Mouse (Mus musculus) thymus, postnatal 25 days (tissue): ENCODE results near the gene Klhdc4.

ENCODE experiments used
- DNase-seq: peaks from one replicate; pipeline ENCODE4 v3.0.0; 2022

Klhdc4 gene

GRCm38 (mm10) chr8:121806126-121806525, 23.2 kb downstream of the Klhdc4 start:
- DNase-seq: no peak

GRCm38 (mm10) chr8:121804829-121805228, 24.5 kb downstream of the Klhdc4 start:
- no peak for DNase-seq

GRCm38 (mm10) chr8:121798401-121798800, 31.0 kb downstream of the Klhdc4 start:
- DNase-seq: no peak

GRCm38 (mm10) chr8:121796406-121796805, 33.0 kb downstream of the Klhdc4 start:
- no peak for DNase-seq

- no peak for DNase-seq
Measured at GRCm38 (mm10) chr8:121795461-121795860, 33.9 kb downstream of the Klhdc4 start.

GRCm38 (mm10) chr8:121794151-121794550, 35.2 kb downstream of the Klhdc4 start:
- no peak for DNase-seq

- DNase-seq: no peak
Measured at GRCm38 (mm10) chr8:121792627-121793026, 36.7 kb downstream of the Klhdc4 start.

- no peak for DNase-seq
Measured at GRCm38 (mm10) chr8:121792159-121792558, 37.2 kb downstream of the Klhdc4 start.

GRCm38 (mm10) chr8:121788786-121789185, 40.6 kb downstream of the Klhdc4 start:
- DNase-seq: no peak

- DNase-seq: no peak
Measured at GRCm38 (mm10) chr8:121786542-121786941, 42.8 kb downstream of the Klhdc4 start.

GRCm38 (mm10) chr8:121782493-121782892, 46.9 kb downstream of the Klhdc4 start:
- no peak for DNase-seq

- no peak for DNase-seq
Measured at GRCm38 (mm10) chr8:121773876-121774275, 55.5 kb downstream of the Klhdc4 start.

- no peak for DNase-seq
Measured at GRCm38 (mm10) chr8:121770845-121771752, 58.3 kb downstream of the Klhdc4 start.

GRCm38 (mm10) chr8:121769621-121770020, 59.7 kb downstream of the Klhdc4 start:
- DNase-seq: no peak

- no peak for DNase-seq
Measured at GRCm38 (mm10) chr8:121769095-121769494, 60.3 kb downstream of the Klhdc4 start.

GRCm38 (mm10) chr8:121765594-121766138, 63.7 kb downstream of the Klhdc4 start:
- DNase-seq: no peak

- no peak for DNase-seq
Measured at GRCm38 (mm10) chr8:121763700-121764013, 65.7 kb downstream of the Klhdc4 start.

- DNase-seq: no peak
Measured at GRCm38 (mm10) chr8:121762999-121763699, 66.2 kb downstream of the Klhdc4 start.

- no peak for DNase-seq
Measured at GRCm38 (mm10) chr8:121761480-121761879, 67.9 kb downstream of the Klhdc4 start.

GRCm38 (mm10) chr8:121760484-121760883, 68.9 kb downstream of the Klhdc4 start:
- DNase-seq: no peak

- no peak for DNase-seq
Measured at GRCm38 (mm10) chr8:121758470-121758869, 70.9 kb downstream of the Klhdc4 start.

GRCm38 (mm10) chr8:121751407-121751806, 78.0 kb downstream of the Klhdc4 start:
- DNase-seq: peak; percentile 69

GRCm38 (mm10) chr8:121750512-121750911, 78.9 kb downstream of the Klhdc4 start:
- DNase-seq: no peak

GRCm38 (mm10) chr8:121749501-121749900, 79.9 kb downstream of the Klhdc4 start:
- DNase-seq: no peak
